ENCODE assay signal across 9 mouse cellular contexts in genomic region chr16:33882540-33882939, GRCm38 (mm10). TPM values are rescaled to one million over a fixed set of nuclear protein-coding genes. Genes with fewer than 3 reads are reported as not detected.
DNase-seq lines count a peak whose midpoint lies in the region; ATAC-seq and TF ChIP-seq lines count a peak whose summit lies in the region.
"Had no signal": no experiment of that assay in that cellular context is flagged by ENCODE, and none has a peak within 500 bp of the region (broad histone marks: within the 10 kb centered on the region; RNA-seq: fewer than 3 reads in every experiment).

No protein-coding gene starts in this region.

- no peaks in the 10 kb centered on the region for H3K27me3 ChIP-seq in neural tube, embryonic 13.5 days
- no peaks in the 10 kb centered on the region for H3K27me3 ChIP-seq in midbrain, postnatal 0 days (ENCODE audit: insufficient read depth, low read length)
- H3K27me3 ChIP-seq: midbrain, embryonic 12.5 days had no signal

- peak; percentile 84 for DNase-seq in adrenal gland, adult 2 months
- no peak for DNase-seq in adrenal gland, adult 18-20 months (ENCODE audit: low spot score in 2 of 2)
- DNase-seq in neural tube, embryonic 10.5 days (ENCODE audit: extremely low spot score, low spot score) = no peak
- DNase-seq in heart, postnatal 4 days = peak; percentile 74
- peak; percentile 66 for DNase-seq in midbrain, postnatal 0 days (ENCODE audit: low spot score)
- no peak for DNase-seq in frontal cortex, postnatal 36 days (ENCODE audit: low spot score in 2 of 2)
- DNase-seq in spleen, postnatal 10 days (ENCODE audit: low spot score in 2 of 2) = no peak

- WGBS in neural tube, embryonic 13.5 days = 75% methylated on average over 4 of the region's 4 CpGs
- 65% methylated on average over 4 of the region's 4 CpGs for WGBS in midbrain, postnatal 0 days

- peaks cover 25% of the 10 kb centered on the region for H3K4me1 ChIP-seq in neural tube, embryonic 13.5 days (replicated peaks)
- peaks cover 6% of the 10 kb centered on the region; the same call in 1 of the 2 replicates for H3K4me1 ChIP-seq in midbrain, postnatal 0 days (ENCODE audit: insufficient read depth, low read length)

- ATAC-seq in neural tube, embryonic 13.5 days (ENCODE audit: low read depth) = no peak
- ATAC-seq in midbrain, postnatal 0 days (ENCODE audit: low FRiP score) = no peak

- H3K4me2 ChIP-seq in neural tube, embryonic 13.5 days = no peak overlapping the region
- H3K4me2 ChIP-seq in midbrain, postnatal 0 days (ENCODE audit: low read depth, low read length, poor library complexity, severe bottlenecking) = no peak overlapping the region
- H3K4me2 ChIP-seq: midbrain, embryonic 12.5 days had no signal

- no peak for TF ChIP-seq CTCF in midbrain, postnatal 0 days (IDR thresholded peaks at IDR 0.05)

- H3K9ac ChIP-seq in neural tube, embryonic 13.5 days = no peak overlapping the region
- H3K9ac ChIP-seq in midbrain, postnatal 0 days (replicated peaks; ENCODE audit: low read length, poor library complexity, severe bottlenecking) = no peak overlapping the region
- H3K9ac ChIP-seq: midbrain, embryonic 12.5 days had no signal

- no peak overlapping the region for H3K4me3 ChIP-seq in neural tube, embryonic 13.5 days
- H3K4me3 ChIP-seq in midbrain, postnatal 0 days (ENCODE audit: low read depth, low read length) = no peak overlapping the region
- H3K4me3 ChIP-seq: midbrain, embryonic 12.5 days had no signal

- no peaks in the 10 kb centered on the region for H3K9me3 ChIP-seq in neural tube, embryonic 13.5 days
- no peaks in the 10 kb centered on the region for H3K9me3 ChIP-seq in midbrain, postnatal 0 days (ENCODE audit: low read length)
- H3K9me3 ChIP-seq: midbrain, embryonic 12.5 days had no signal

- 0 out of 2 replicates have a peak overlapping the region, but pooled peaks have one; percentile 40 for H3K27ac ChIP-seq in neural tube, embryonic 13.5 days (replicated peaks)
- 0 out of 2 replicates have a peak overlapping the region, but pooled peaks have one; percentile 26 for H3K27ac ChIP-seq in midbrain, postnatal 0 days (ENCODE audit: low read depth, low read length)

- no peaks in the 10 kb centered on the region for H3K36me3 ChIP-seq in neural tube, embryonic 13.5 days
- no peaks in the 10 kb centered on the region for H3K36me3 ChIP-seq in midbrain, postnatal 0 days (ENCODE audit: insufficient read depth, low read length)
- H3K36me3 ChIP-seq: midbrain, embryonic 12.5 days had no signal

RNA-seq across cellular contexts. Expression of gene Itgb5, which starts 53.1 kb away (rescaled TPM):
- 100 to 1,000 TPM; 187 to 222 TPM for total RNA-seq in adrenal gland, adult 2 months (2021)
- 214 and 223 TPM in 2 replicates for polyA plus RNA-seq in adrenal gland, adult 2 months (2012; rRNA removed)
- 100 to 1,000 TPM; 146 to 187 TPM for total RNA-seq in adrenal gland, adult 18-20 months (2021)
- polyA plus RNA-seq in neural tube, embryonic 13.5 days (2015; fragmentation: Nextera tagmentation; extraction: Ambion mirVana) = 21.1 and 23.1 TPM in 2 replicates
- 10 to 100 TPM; 70.1 to 76.9 TPM for total RNA-seq in heart, postnatal 4 days (2021)
- total RNA-seq in midbrain, postnatal 0 days (2014; rRNA removed) = 49.8 and 51.0 TPM in 2 replicates
- polyA plus RNA-seq in midbrain, postnatal 0 days (2015; fragmentation: Nextera tagmentation; extraction: Ambion mirVana) = 22.9 and 24.3 TPM in 2 replicates

Comparison
In these comparisons a context has a peak if more than half of its experiments do, and no peak if none do; other contexts are left out.
1. DNase-seq: peak in adrenal gland, adult 2 months (single experiment), heart, postnatal 4 days (single experiment) and midbrain, postnatal 0 days (single experiment); none in adrenal gland, adult 18-20 months (0 of 2), neural tube, embryonic 10.5 days (single experiment), frontal cortex, postnatal 36 days (0 of 2) and spleen, postnatal 10 days (0 of 2).